Mouse (Mus musculus): ENCODE data around the gene Olfr187. TPM values are rescaled to one million over a fixed set of nuclear protein-coding genes. Genes with fewer than 3 reads are reported as not detected.

The Olfr187 gene
- polyA plus RNA-seq, 1 experiment from 2014 or later: not detected

- 90% methylated on average over 4 of the region's 4 CpGs for WGBS
- no peaks in the 10 kb centered on the region for H3K36me3 ChIP-seq (ENCODE audit: control insufficient read depth, insufficient read depth, low read length)
Measured at GRCm38 (mm10) chr16:59030191-59030590, 9.4 kb downstream of the Olfr187 start, which contains the start of gene Olfr186. Gene Olfr186 (minus strand): TSS chr16:59030291.

DNA sequence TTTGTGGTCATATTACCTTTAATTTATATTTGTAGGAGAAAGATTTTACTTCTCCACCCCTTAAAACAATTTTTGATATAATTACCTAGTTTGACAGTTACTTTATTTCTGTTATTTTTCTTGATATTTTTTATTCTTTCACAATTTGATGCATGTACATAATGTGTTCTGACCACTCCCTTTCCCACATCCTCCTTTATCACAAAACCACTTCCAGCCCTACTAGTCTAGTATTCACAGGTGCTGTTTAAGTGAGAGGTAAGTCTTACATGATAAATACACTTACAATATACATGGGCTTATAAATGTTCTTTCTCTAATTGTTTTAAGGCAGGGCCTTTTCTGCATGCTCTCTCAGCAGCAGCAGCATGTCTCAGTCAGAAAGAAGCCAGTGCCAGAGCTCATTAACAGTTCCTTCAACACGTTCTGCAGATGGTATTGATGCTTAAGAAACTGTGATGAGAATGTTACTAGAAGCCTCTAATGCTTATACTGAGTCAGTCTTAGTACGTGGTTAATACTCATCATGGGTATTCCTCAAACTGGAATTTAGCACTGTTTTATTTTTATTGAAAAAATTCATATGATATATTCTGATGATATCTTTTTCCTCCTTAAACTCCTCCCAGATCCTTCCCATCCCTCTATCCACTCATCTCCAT, 26.1 kb downstream of the Olfr187 start:
- no peak for ATAC-seq
- H3K9me3 ChIP-seq (ENCODE audit: control insufficient read depth, low read length): no peaks in the 10 kb centered on the region

More at GRCm38 (mm10) chr16:59030191-59030590, 9.4 kb downstream of the Olfr187 start, which contains the start of gene Olfr186:
- Histone ChIP-seq H3K9ac (ENCODE audit: low read depth, low read length) (no peak within 1 kb of the TSS), H3K4me1 (ENCODE audit: control insufficient read depth, insufficient read depth, low read length) (no peaks in the 10 kb centered on the region), H3K27me3 (replicated peaks; ENCODE audit: control insufficient read depth, insufficient read depth, low read length) (no peaks in the 10 kb centered on the region), H3K9me3 (ENCODE audit: control insufficient read depth, low read length) (no peaks in the 10 kb centered on the region), H3K27ac (ENCODE audit: low read length) (no peak within 1 kb of the TSS), H3K4me3 (ENCODE audit: low read length) (no peak within 1 kb of the TSS), H3K4me2 (ENCODE audit: low read depth, low read length) (no peak within 1 kb of the TSS)
- ATAC-seq: no peak

GRCm38 (mm10) chr16:59007146-59007545, 32.4 kb downstream of the Olfr187 start:
- Histone ChIP-seq H3K36me3 (ENCODE audit: control insufficient read depth, insufficient read depth, low read length) (no peaks in the 10 kb centered on the region), H3K27ac (ENCODE audit: low read length) (no peak overlapping the region), H3K4me3 (ENCODE audit: low read length) (no peak overlapping the region), H3K9ac (ENCODE audit: low read depth, low read length) (no peak overlapping the region), H3K9me3 (ENCODE audit: control insufficient read depth, low read length) (no peaks in the 10 kb centered on the region), H3K4me1 (ENCODE audit: control insufficient read depth, insufficient read depth, low read length) (no peaks in the 10 kb centered on the region), H3K27me3 (replicated peaks; ENCODE audit: control insufficient read depth, insufficient read depth, low read length) (no peaks in the 10 kb centered on the region), H3K4me2 (ENCODE audit: low read depth, low read length) (no peak overlapping the region)
- ATAC-seq: no peak

More for the DNA sequence above, 26.1 kb downstream of the Olfr187 start:
- H3K4me3 ChIP-seq (ENCODE audit: low read length): no peak overlapping the region
- no peaks in the 10 kb centered on the region for H3K36me3 ChIP-seq (ENCODE audit: control insufficient read depth, insufficient read depth, low read length)
- no peak overlapping the region for H3K9ac ChIP-seq (ENCODE audit: low read depth, low read length)
- 68% methylated on average over 2 of the region's 2 CpGs for WGBS
- H3K27me3 ChIP-seq (replicated peaks; ENCODE audit: control insufficient read depth, insufficient read depth, low read length): no peaks in the 10 kb centered on the region
- no peak overlapping the region for H3K4me2 ChIP-seq (ENCODE audit: low read depth, low read length)
- no peak overlapping the region for H3K27ac ChIP-seq (ENCODE audit: low read length)
- H3K4me1 ChIP-seq (ENCODE audit: control insufficient read depth, insufficient read depth, low read length): no peaks in the 10 kb centered on the region

DNA sequence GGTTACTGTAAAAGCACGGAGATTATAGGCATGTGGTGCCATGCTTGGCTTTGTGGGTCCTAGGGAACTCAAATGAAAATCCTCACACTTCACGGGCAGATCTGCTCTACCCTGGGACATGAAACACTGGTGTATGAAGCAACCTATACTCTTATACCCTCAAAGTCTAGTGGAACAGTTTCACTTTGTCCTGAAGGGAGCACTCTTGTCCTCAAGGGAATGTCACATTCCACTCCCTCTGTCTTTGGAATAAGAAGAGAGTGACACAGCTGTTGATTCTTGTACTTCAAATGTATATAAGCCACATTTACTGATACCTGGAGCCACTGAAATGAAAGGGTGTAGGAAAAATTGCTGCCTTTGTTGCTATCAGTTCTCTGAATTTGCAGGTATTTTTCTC, 44.5 kb downstream of the Olfr187 start, which contains the start of gene Olfr183:
Olfr183 (plus strand) TSS at position 301 of the 400 bp plus-strand sequence.
- H3K9ac ChIP-seq (ENCODE audit: low read depth, low read length): no peak within 1 kb of the TSS
- H3K4me2 ChIP-seq (ENCODE audit: low read depth, low read length): no peak within 1 kb of the TSS
- no peak within 1 kb of the TSS for H3K4me3 ChIP-seq (ENCODE audit: low read length)
- WGBS: 67% methylated on average over 2 of the region's 2 CpGs
- no peak within 1 kb of the TSS for H3K27ac ChIP-seq (ENCODE audit: low read length)
- no peaks in the 10 kb centered on the region for H3K4me1 ChIP-seq (ENCODE audit: control insufficient read depth, insufficient read depth, low read length)
- no peak for ATAC-seq
- H3K36me3 ChIP-seq (ENCODE audit: control insufficient read depth, insufficient read depth, low read length): no peaks in the 10 kb centered on the region
- H3K9me3 ChIP-seq (ENCODE audit: control insufficient read depth, low read length): no peaks in the 10 kb centered on the region
- H3K27me3 ChIP-seq (replicated peaks; ENCODE audit: control insufficient read depth, insufficient read depth, low read length): no peaks in the 10 kb centered on the region

Other genes with a start within 250 kb of the Olfr187 start
- gene Olfr173, start 239.5 kb downstream of the Olfr187 start, polyA plus RNA-seq (2015; fragmentation: Nextera tagmentation; extraction: Ambion mirVana): not detected in 2 replicates
- not detected in 2 replicates for gene Olfr175-ps1, start 213.0 kb downstream of the Olfr187 start, polyA plus RNA-seq (2015; fragmentation: Nextera tagmentation; extraction: Ambion mirVana)
- gene Olfr177, start 165.0 kb downstream of the Olfr187 start, polyA plus RNA-seq (2015; fragmentation: Nextera tagmentation; extraction: Ambion mirVana): not detected in 2 replicates
- not detected in 2 replicates for gene Olfr178, start 147.7 kb downstream of the Olfr187 start, polyA plus RNA-seq (2015; fragmentation: Nextera tagmentation; extraction: Ambion mirVana)
- gene Olfr181, start 111.0 kb downstream of the Olfr187 start, polyA plus RNA-seq (2015; fragmentation: Nextera tagmentation; extraction: Ambion mirVana): not detected in 2 replicates
- not detected in 2 replicates for gene Olfr180, start 110.4 kb downstream of the Olfr187 start, polyA plus RNA-seq (2015; fragmentation: Nextera tagmentation; extraction: Ambion mirVana)
- not detected in 2 replicates for gene Olfr183, start 44.4 kb downstream of the Olfr187 start, polyA plus RNA-seq (2015; fragmentation: Nextera tagmentation; extraction: Ambion mirVana)
- gene Olfr186, start 9.5 kb downstream of the Olfr187 start, polyA plus RNA-seq (2015; fragmentation: Nextera tagmentation; extraction: Ambion mirVana): not detected in 2 replicates
- not detected in 2 replicates for gene Olfr190, start 38.2 kb upstream of the Olfr187 start, polyA plus RNA-seq (2015; fragmentation: Nextera tagmentation; extraction: Ambion mirVana)
- gene Olfr191, start 50.1 kb upstream of the Olfr187 start, polyA plus RNA-seq (2015; fragmentation: Nextera tagmentation; extraction: Ambion mirVana): not detected in 2 replicates
- gene Olfr193, start 72.1 kb upstream of the Olfr187 start, polyA plus RNA-seq (2015; fragmentation: Nextera tagmentation; extraction: Ambion mirVana): not detected in 2 replicates
- not detected in 2 replicates for gene Olfr194, start 81.3 kb upstream of the Olfr187 start, polyA plus RNA-seq (2015; fragmentation: Nextera tagmentation; extraction: Ambion mirVana)
- not detected in 2 replicates for gene Olfr195, start 107.3 kb upstream of the Olfr187 start, polyA plus RNA-seq (2015; fragmentation: Nextera tagmentation; extraction: Ambion mirVana)
- not detected in 2 replicates for gene Olfr196, start 130.7 kb upstream of the Olfr187 start, polyA plus RNA-seq (2015; fragmentation: Nextera tagmentation; extraction: Ambion mirVana)
- gene Olfr198, start 163.8 kb upstream of the Olfr187 start, polyA plus RNA-seq (2015; fragmentation: Nextera tagmentation; extraction: Ambion mirVana): not detected in 2 replicates
- not detected in 2 replicates for gene Olfr199, start 180.0 kb upstream of the Olfr187 start, polyA plus RNA-seq (2015; fragmentation: Nextera tagmentation; extraction: Ambion mirVana)
- not detected in 2 replicates for gene Olfr201, start 232.9 kb upstream of the Olfr187 start, polyA plus RNA-seq (2015; fragmentation: Nextera tagmentation; extraction: Ambion mirVana)
- gene Olfr202, start 247.0 kb upstream of the Olfr187 start, polyA plus RNA-seq (2015; fragmentation: Nextera tagmentation; extraction: Ambion mirVana): not detected in 2 replicates

All from intestine, embryonic 16.5 days (tissue).